Mouse (Mus musculus) thymus, adult 18-20 months (tissue): ENCODE results near the gene Tbc1d22a.

Experiments
- DNase-seq, 2 experiments: peaks; one replicate each; pipeline ENCODE4 v3.0.0; 2022; ENCODE audit warnings: mixed read lengths in 2 of 2

The Tbc1d22a gene

DNA sequence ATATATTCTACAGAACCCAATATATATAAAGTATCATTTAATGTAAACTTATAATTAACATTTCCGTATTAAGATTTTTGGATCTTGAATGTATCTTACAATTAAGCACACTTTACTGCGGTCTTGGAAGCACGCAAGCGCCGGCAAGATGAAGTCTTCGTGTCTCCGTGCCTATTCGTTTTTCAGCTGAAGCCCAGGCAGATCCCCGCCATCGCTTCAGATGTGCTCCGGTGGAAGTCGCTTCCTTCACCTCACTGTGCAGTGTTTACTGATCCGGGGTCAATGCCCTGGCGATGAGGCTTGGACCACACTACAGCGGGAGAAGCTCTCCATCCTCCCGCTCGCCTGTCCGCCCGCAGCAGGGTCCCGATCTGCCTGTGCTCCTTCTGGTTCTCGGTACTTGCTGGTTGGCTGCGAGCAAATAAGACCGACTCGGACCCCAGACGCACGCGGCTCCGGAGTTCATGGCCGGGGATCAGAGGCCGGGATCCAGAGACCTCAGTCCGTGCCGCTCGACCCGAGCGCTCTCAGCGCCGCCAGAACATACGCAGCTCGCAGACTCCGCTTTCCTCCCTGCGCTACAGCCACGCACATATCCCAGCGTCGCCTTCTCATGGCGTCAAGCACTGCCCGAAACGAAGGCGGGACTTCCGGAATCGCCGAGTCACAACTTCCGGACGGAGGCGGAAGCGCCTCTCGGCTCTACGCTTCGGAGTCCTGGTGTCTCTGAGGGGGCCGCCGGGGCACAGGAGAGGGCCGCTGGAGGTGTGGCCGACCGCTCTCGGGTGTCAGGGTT, at the start of gene Tbc1d22a:
Gene Tbc1d22a, plus strand, starts transcription at position 707 of the 796 bp plus-strand sequence.
- peak; percentile 79 to 87 for DNase-seq

DNA sequence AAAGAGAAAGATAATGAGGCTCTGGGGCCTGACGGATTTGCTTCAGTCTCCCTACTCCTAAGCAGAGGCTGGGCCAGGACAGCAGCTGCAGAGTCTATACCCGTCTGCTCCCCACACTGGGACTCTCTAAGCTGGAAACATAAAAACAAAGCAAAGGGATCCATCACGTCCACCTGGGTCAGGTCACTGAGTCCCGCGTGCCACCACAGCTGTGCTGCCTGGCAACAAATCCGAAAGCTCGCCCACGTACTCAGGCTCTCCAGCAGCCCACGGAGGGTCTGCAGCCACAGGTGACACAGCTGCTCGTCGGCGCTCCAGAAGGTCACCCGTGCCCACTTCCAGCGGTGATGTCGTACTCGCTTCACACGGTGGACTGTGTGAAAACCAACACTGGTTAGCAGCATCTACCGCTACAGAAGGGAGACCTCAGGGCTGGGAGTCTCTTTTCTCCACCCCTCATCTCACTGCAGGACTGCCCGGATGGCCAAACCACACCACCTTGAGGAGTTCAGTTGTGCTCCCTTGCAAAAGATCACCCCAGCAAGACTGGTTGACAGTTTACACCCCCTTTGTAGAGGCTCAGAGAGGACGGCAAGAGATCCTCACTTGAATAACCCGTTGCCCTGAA, 49.4 kb upstream of the Tbc1d22a start:
- DNase-seq: no peak

DNA sequence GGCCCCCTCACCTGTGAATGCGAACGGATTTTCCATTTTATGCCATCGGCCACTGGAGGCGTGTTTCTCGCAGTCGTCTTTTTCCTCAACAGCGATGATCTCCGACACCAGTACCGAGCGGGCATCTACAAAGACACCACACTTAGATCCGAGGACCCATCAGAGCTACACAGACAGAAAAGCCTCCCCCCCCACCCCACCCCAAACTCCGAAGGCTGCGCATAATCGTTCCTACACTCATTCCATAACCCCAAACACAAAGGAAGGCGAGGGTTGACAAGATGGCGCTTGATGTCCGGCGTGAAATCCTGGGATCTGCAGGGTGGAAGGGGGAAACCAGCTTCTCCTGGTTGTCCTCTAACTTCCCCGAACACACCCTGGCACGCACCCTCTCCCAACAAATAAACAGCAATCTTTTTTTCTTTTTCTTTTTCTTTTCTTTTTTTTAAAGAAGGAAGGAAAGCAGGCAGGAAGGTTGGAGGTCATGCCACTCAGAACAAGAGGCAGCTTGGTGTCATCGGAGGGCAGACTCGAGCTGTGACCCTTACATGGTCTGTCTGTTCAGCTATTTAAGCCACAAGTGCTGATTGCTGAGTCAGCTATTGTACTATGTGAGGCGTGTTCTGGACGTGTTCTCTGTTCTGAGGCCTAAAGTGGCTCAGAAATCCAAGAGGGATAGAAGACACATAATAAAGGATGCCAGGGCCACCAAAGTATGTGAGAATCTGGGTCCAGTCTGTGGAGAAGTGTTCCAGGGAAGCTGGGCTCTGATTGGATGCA, 48.3 kb upstream of the Tbc1d22a start:
- no peak for DNase-seq

GRCm38 (mm10) chr15:86167032-86167655, 47.1 kb upstream of the Tbc1d22a start:
- DNase-seq: no peak

DNA sequence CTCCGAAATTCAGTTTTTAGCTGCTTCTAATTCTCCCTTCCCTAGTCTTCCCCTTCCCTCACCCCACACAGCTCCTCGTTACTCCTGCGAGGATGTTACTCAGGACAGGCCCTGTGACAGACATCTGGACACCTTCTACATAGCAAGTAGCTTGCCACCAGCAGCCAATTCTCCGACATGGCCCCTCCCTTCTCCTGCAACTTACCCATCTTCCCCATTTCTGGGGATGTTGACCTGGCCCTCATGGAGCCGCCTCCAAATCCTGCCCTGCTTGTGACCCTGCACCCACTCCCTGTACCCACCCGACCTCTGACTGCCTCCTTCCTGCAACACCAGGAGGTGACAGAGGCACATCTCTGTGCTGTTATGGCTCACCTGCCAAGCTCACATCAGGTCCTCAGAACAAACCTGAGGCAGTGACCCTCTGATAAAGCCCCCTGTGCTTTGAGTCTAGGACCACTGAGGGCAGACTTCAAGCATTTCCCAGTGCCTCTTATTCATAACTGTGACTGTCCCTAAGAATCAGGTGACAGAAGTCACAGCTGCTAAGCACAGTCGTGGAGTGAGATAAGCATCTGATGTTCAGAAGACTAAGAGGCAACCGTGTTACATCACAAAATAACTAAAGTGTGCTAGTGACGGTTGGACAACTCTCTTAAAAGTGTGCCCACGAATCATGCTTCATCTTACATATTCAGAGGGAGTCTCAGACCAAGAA, 46.3 kb upstream of the Tbc1d22a start:
- peak in 1 of 2 experiments; percentile 62 for DNase-seq

GRCm38 (mm10) chr15:86168505-86168867, 45.8 kb upstream of the Tbc1d22a start:
- DNase-seq: peak in 1 of 2 experiments; percentile 55

GRCm38 (mm10) chr15:86168941-86169816, 45.1 kb upstream of the Tbc1d22a start:
- DNase-seq: peak in 1 of 2 experiments; percentile 30

DNA sequence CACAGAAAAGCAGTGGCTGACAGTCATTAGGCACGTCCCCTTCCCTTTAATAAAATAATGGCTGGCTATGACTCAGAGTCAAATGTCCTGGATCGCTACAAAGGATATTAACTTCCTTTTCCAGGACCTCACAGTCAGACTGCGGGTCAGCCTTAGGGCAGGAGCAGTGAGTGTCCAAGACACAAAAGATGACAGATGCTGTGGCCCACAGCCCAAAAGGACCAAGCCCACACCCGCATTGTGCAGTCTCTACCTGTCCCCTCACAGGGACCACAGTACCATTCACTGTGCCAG, 44.5 kb upstream of the Tbc1d22a start:
- no peak for DNase-seq

- peak; percentile 55 to 69 for DNase-seq
Observed at GRCm38 (mm10) chr15:86171316-86171715, 42.9 kb upstream of the Tbc1d22a start.

DNA sequence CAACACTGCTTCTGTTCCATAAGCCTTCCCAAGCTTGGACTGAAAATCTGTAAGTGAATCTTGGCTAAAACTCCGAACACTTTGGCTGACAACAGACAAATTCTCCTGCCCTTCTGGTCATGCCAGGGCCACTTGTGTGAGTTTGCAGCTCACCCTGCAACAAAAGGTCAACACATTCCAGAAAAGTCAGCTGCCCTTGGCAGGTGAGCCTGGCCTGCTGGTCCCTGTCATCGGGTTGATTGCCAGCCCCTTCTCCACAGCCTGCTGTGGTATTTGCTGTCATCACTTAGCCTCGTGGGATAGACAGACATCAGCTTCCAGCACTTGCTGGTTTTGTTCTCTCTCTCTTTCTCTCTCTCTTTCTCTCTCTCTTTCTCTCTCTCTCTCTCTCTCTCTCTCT, 42.1 kb upstream of the Tbc1d22a start:
- DNase-seq: no peak

DNA sequence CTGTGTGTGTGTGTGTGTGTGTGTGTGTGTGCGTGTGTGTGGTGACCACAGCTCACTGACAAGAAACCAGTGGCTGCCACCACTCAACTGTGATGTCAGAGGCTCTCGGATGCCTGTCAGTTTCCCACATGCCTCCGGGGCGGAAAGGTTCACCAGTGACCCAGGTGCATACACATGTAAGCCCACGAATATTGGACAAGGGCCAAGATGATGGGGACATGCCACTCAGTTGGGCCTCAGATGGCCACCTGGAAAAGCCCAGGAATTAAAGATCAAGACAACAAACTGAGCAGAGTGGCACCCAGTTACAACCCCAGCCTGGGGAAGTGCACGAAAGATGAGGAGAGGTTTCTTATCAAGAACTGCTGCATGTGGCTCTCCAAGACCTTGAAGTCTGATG, 41.7 kb upstream of the Tbc1d22a start:
- DNase-seq: peak in 1 of 2 experiments; percentile 66

DNA sequence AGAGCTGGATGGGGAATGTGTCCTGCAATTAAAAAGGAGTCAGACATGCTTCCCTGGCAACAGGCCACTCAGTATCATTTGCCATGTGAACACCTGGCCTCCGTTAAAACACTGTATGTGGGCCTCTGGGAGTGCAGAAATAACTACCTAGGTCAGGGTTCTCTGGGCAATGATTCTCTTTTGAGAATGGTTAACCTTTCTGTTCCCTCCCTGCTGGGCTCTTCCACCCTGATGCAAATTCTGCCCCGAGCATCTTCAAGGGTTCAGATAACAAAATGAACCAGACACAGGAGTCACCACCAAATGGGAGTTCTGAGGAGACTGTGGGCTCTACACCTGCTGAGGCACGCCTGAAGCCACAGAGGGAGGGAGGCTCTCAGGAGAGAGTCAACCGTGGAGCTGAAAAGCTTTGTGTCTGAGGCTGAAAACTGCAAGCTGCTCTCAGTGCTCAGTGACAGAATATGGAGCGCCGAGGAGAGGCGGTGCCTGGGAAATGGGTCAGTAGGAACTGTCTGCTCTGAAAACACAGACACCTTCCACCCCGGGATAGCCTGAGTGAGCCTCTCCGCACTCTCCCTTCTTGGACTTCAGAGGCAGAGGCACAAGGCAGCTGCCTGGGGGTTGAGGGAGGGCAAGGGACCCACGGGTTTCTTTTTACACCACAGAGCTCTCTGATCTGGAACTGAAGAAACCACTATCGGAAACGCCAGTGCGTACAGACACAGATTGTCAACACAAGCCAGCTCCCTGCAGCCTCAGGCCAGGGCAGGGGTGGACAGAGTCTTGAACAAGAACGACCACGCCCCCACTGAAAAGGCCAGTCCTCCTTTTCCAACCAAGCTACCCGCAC, 40.9 kb upstream of the Tbc1d22a start:
- peak; percentile 59 to 78 for DNase-seq

DNA sequence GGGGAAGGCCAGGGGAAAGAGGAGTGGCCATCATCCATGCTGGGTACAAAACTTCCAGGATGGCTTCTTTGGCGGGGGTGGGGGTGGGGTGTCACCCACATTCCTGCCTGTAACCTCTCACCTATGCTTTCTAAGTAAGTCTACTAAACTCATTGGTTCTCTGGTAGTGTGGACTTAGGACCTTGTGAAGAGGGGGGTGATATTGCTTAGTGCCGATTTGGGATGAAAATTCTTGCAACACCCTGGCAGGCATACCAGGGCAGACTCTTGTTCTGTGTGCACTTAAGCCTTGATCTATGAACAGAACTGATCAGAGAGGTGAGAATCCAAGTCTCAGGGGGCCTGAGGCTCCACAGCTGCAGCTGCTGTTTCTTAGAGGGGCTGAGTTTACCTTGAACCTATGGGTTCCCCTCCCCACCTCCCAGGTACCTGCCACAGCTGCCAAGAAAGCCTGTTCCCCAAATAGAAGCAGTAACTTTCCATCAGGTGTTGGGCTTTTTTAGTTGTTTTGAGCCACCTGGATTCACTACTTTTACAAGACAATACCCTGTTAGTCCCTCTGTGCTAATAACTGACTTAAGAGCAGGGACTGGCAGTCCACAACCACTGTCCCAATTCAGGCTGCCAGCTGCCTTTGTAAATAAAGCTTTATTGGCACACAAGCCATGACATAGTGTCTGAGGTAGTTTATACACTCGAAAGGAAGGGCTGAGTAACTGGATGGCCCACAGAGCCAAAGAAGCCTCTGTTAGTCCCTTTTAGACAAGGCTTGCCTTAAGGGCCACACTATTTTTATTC, 38.8 kb upstream of the Tbc1d22a start:
- DNase-seq: peak in 1 of 2 experiments; percentile 58

DNA sequence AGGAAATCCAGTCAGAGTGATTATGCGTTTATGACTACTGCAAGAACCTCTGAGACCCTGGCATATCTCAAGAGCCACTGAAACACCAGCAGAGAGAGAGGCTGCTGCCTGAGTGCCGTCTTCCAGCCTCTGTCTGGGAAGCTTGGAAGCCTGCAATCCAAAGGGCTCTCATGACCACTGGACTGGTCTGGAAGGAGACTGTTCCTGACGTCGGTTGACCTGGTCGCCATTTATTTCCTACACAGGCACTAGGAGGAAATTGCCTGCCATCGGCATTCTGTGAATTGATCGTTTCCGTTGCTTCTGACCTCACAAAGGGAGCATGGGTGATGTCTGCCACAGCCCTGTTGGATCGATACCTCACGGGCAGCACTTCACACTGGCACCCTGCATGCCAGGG, 38.1 kb upstream of the Tbc1d22a start:
- DNase-seq: no peak

- DNase-seq: no peak
Observed at GRCm38 (mm10) chr15:86176771-86177702, 37.2 kb upstream of the Tbc1d22a start.

- DNase-seq: peak; percentile 19 to 32
Observed at GRCm38 (mm10) chr15:86177703-86178251, 36.5 kb upstream of the Tbc1d22a start.

GRCm38 (mm10) chr15:86178594-86178993, 35.7 kb upstream of the Tbc1d22a start:
- no peak for DNase-seq

DNA sequence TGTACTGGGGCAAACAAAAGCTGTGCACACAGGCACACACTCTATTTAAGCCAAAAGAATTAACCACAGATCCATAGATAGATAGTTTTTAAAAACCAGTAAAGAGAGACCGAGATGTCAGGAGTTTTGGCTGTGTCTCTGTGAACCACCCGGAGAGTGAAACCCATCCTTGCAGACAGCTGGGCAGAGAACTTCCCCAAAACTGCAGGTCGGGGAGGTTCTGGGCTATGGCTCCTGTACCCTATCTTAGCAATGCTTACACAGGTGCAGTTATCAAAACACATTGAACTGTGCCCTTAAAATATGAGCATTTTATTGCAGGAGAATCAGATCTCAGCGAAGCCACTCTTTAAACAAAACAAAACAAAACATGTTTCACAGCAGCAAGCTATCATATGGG, 33.8 kb upstream of the Tbc1d22a start:
- peak in 1 of 2 experiments; percentile 38 for DNase-seq
